Mouse (Mus musculus) thymus, adult 2 months (tissue): ENCODE data around the gene S100pbp. TPM values are rescaled to one million over a fixed set of nuclear protein-coding genes. Genes with fewer than 3 reads are reported as not detected.

Experiments used
- DNase-seq: peaks from one replicate; pipeline ENCODE4 v3.0.0; 2021
- H3K27ac ChIP-seq: fragments of 200-500 bp; 2 replicates; pipeline ENCODE4 v1.5.1; 2012; ENCODE audit warnings: low read length, control low read depth; ENCODE audit not compliant: control insufficient read depth, insufficient read depth
- H3K27me3 ChIP-seq: fragments of 200-500 bp; 2 replicates; pipeline ENCODE4 v1.6.1; 2012; ENCODE audit warnings: mild to moderate bottlenecking, low read length, moderate library complexity, mixed read lengths; ENCODE audit not compliant: control insufficient read depth, insufficient read depth
- H3K36me3 ChIP-seq: fragments of 200-500 bp; 2 replicates; pipeline ENCODE4 v1.6.1; 2012; ENCODE audit warnings: mild to moderate bottlenecking, low read length, moderate library complexity; ENCODE audit not compliant: control insufficient read depth, insufficient read depth
- H3K4me1 ChIP-seq: fragments of 200-500 bp; replicated peaks from 2 replicates; pipeline ENCODE4 v1.6.1; 2012; ENCODE audit warnings: low read length; ENCODE audit not compliant: control insufficient read depth, insufficient read depth
- H3K4me3 ChIP-seq: fragments of 200-500 bp; 2 replicates; pipeline ENCODE4 v1.5.1; 2012; ENCODE audit warnings: mild to moderate bottlenecking, low read length, control low read depth, moderate library complexity; ENCODE audit not compliant: control insufficient read depth, insufficient read depth
- CTCF ChIP-seq: fragments of 200-500 bp; IDR thresholded peaks from 2 replicates; pipeline ENCODE4 v1.5.1; 2012; ENCODE audit warnings: mild to moderate bottlenecking, control low read depth, low read length, moderate library complexity, borderline replicate concordance; ENCODE audit not compliant: control insufficient read depth, poor library complexity, insufficient read depth; ENCODE audit errors: extremely low read depth
- POLR2A ChIP-seq: fragments of 200-500 bp; IDR thresholded peaks from 2 replicates; pipeline ENCODE4 v1.6.1; 2012; ENCODE audit warnings: mild to moderate bottlenecking, low read length, control low read depth, moderate library complexity; ENCODE audit not compliant: control insufficient read depth, poor library complexity, insufficient read depth; ENCODE audit errors: extremely low read depth
- WGBS: fragments of 180-500 bp; shearing (Covaris S2); methylation state at CpG from one replicate; pipeline ENCODE4 v1.1.7; 2018; 5-methylcytosine and 5-hydroxymethylcytosine counted together
- polyA plus RNA-seq: library from polyadenylated mRNA; depleted of rRNA; stranded (reverse); fragments of >200 nt; gene quantifications from 2 replicates; pipeline ENCODE4 v1.2.3, GENCODE M21; 2012

The S100pbp gene
- polyA plus RNA-seq, 1 experiment, result 58.7 TPM

GRCm38 (mm10) chr4:129144401-129145367, 44.8 kb downstream of the S100pbp start:
- TF ChIP-seq CTCF (no peak), POLR2A (no peak)
- H3K4me1 ChIP-seq, result peaks cover 7% of the 10 kb centered on the region; the same call in 1 of the 2 replicates

GRCm38 (mm10) chr4:129143509-129143908, 46.0 kb downstream of the S100pbp start:
- Histone ChIP-seq H3K36me3 (no peaks in the 10 kb centered on the region), H3K27me3 (no peaks in the 10 kb centered on the region; the same call in 1 of the 2 replicates), H3K27ac (no peak overlapping the region), H3K4me3 (no peak overlapping the region), H3K4me1 (peaks cover 7% of the 10 kb centered on the region; the same call in 1 of the 2 replicates)
- TF ChIP-seq POLR2A, result no peak
- TF ChIP-seq CTCF, result no peak
- no peak for DNase-seq
- WGBS, result 32% methylated on average over 5 of the region's 5 CpGs

More at GRCm38 (mm10) chr4:129144401-129145367, 44.8 kb downstream of the S100pbp start:
- H3K4me3 ChIP-seq, result no peak overlapping the region
- DNase-seq, result no peak
- 85% methylated on average over 16 of the region's 16 CpGs for WGBS
- H3K36me3 ChIP-seq, result peaks cover 9% of the 10 kb centered on the region
- H3K27ac ChIP-seq, result no peak overlapping the region
- no peaks in the 10 kb centered on the region for H3K27me3 ChIP-seq

GRCm38 (mm10) chr4:129142439-129143045, 47.0 kb downstream of the S100pbp start:
- H3K27me3 ChIP-seq, result no peaks in the 10 kb centered on the region; the same call in 1 of the 2 replicates
- 90% methylated on average over 11 of the region's 11 CpGs for WGBS
- no peak for TF ChIP-seq POLR2A
- no peak overlapping the region for H3K27ac ChIP-seq
- no peak for DNase-seq
- H3K36me3 ChIP-seq, result no peaks in the 10 kb centered on the region
- H3K4me3 ChIP-seq, result no peak overlapping the region
- H3K4me1 ChIP-seq, result peaks cover 7% of the 10 kb centered on the region; the same call in 1 of the 2 replicates

GRCm38 (mm10) chr4:129141560-129142438, 47.7 kb downstream of the S100pbp start:
- Histone ChIP-seq H3K4me3 (no peak overlapping the region), H3K27ac (no peak overlapping the region), H3K27me3 (peaks cover 6% of the 10 kb centered on the region), H3K4me1 (peaks cover 7% of the 10 kb centered on the region; the same call in 1 of the 2 replicates), H3K36me3 (no peaks in the 10 kb centered on the region)
- DNase-seq, result no peak
- TF ChIP-seq POLR2A (no peak), CTCF (no peak)
- 89% methylated on average over 17 of the region's 17 CpGs for WGBS

- Histone ChIP-seq H3K27me3 (peaks cover 13% of the 10 kb centered on the region), H3K4me3 (no peak overlapping the region), H3K36me3 (no peaks in the 10 kb centered on the region), H3K27ac (no peak overlapping the region), H3K4me1 (peaks cover 7% of the 10 kb centered on the region; the same call in 1 of the 2 replicates)
- 31% methylated on average over 4 of the region's 4 CpGs for WGBS
- TF ChIP-seq POLR2A (no peak), CTCF (no peak)
- no peak for DNase-seq
These were observed 48.7 kb downstream of the S100pbp start for GRCm38 (mm10) chr4:129140808-129141207.

GRCm38 (mm10) chr4:129139642-129140041, 49.9 kb downstream of the S100pbp start:
- 18% methylated on average over 5 of the region's 5 CpGs for WGBS
- TF ChIP-seq CTCF (no peak), POLR2A (no peak)
- no peak for DNase-seq
- peaks cover 16% of the 10 kb centered on the region for H3K27me3 ChIP-seq
- H3K27ac ChIP-seq, result no peak overlapping the region
- no peak overlapping the region for H3K4me3 ChIP-seq
- H3K4me1 ChIP-seq, result peaks cover 5% of the 10 kb centered on the region; the same call in 1 of the 2 replicates
- no peaks in the 10 kb centered on the region for H3K36me3 ChIP-seq
